Mouse (Mus musculus) lung, embryonic 14.5 days (tissue): Measurements from ENCODE around the gene Rab12. TPM values are rescaled to one million over a fixed set of nuclear protein-coding genes. Genes with fewer than 3 reads are reported as not detected.
"Not testable (repeated sequence)": the region's sequence is repeated elsewhere in the genome, so short reads cannot be mapped to it uniquely, and the experiment has no call there.

Experiments used
- ATAC-seq: fragments of 200-750 bp; cut with Nextera tagmentation; 2 replicates; pipeline ENCODE4 v1.8.0; 2017; ENCODE audit warnings: mild to moderate bottlenecking, moderate TSS enrichment, moderate library complexity; ENCODE audit not compliant: insufficient read depth
- DNase-seq: peaks from one replicate; pipeline ENCODE4 v3.0.0-alpha.2; 2015
- H3K27ac ChIP-seq: fragments of 300-500 bp; sonication (generic); 2 replicates; pipeline ENCODE4 v1.5.1; 2014; ENCODE audit warnings: low read depth, mild to moderate bottlenecking, moderate library complexity
- H3K27me3 ChIP-seq: fragments of 300-500 bp; sonication (generic); 2 replicates; pipeline ENCODE4 v1.6.1; 2014; ENCODE audit warnings: low read length, control low read depth; ENCODE audit not compliant: insufficient read depth
- H3K36me3 ChIP-seq: fragments of 300-500 bp; sonication (generic); 2 replicates; pipeline ENCODE4 v1.6.1; 2014; ENCODE audit warnings: control low read depth; ENCODE audit not compliant: insufficient read depth
- H3K4me1 ChIP-seq: fragments of 300-500 bp; sonication (generic); 2 replicates; pipeline ENCODE4 v1.6.1; 2014; ENCODE audit warnings: antibody characterized with exemption, control low read depth; ENCODE audit not compliant: insufficient read depth
- H3K4me2 ChIP-seq: fragments of 300-500 bp; sonication (generic); 2 replicates; pipeline ENCODE4 v1.6.1; 2014; ENCODE audit warnings: mild to moderate bottlenecking
- H3K4me3 ChIP-seq: fragments of 300-500 bp; sonication (generic); 2 replicates; pipeline ENCODE4 v1.5.1; 2014; ENCODE audit warnings: low read depth, low read length
- H3K9ac ChIP-seq: fragments of 300-500 bp; sonication (generic); 2 replicates; pipeline ENCODE4 v1.6.1; 2014
- H3K9me3 ChIP-seq: fragments of 300-500 bp; sonication (generic); 2 replicates; pipeline ENCODE4 v1.6.1; 2016; ENCODE audit warnings: low read depth, low read length, control low read depth
- CTCF ChIP-seq: IDR thresholded peaks from 2 replicates; pipeline ENCODE4 v1.5.1; 2016; ENCODE audit warnings: antibody characterized with exemption, low read depth
- WGBS: fragments of 180-500 bp; shearing (Covaris S2); extraction: QIAGEN DNeasy Blood & Tissue Kit; methylation state at CpG from one replicate; pipeline ENCODE4 v1.1.7; 2014; 5-methylcytosine and 5-hydroxymethylcytosine counted together
- polyA plus RNA-seq: library from polyadenylated mRNA; unstranded; fragments of >200 nt; fragmentation: Nextera tagmentation; extraction: Ambion mirVana; gene quantifications from 2 replicates; pipeline ENCODE4 v1.2.1, GENCODE M21; 2014

Gene Rab12
- polyA plus RNA-seq, 1 experiment from 2014 or later: 67.4 TPM

- 83% methylated on average over 5 of the region's 5 CpGs for WGBS
- Histone ChIP-seq H3K4me3 (no peak overlapping the region), H3K27me3 (no peaks in the 10 kb centered on the region), H3K9me3 (no peaks in the 10 kb centered on the region), H3K9ac (no peak overlapping the region), H3K27ac (no peak overlapping the region), H3K4me2 (no peak overlapping the region), H3K4me1 (no peaks in the 10 kb centered on the region), H3K36me3 (no peaks in the 10 kb centered on the region)
- DNase-seq (no peak), ATAC-seq (no peak)
- no peak for TF ChIP-seq CTCF
Measured at GRCm38 (mm10) chr17:66550486-66550885, 31.0 kb upstream of the Rab12 start.

- no peaks in the 10 kb centered on the region for H3K4me1 ChIP-seq
- no peak for DNase-seq
- no peaks in the 10 kb centered on the region for H3K9me3 ChIP-seq
- no peak overlapping the region for H3K27ac ChIP-seq
- H3K4me2 ChIP-seq: no peak overlapping the region
- no peak for ATAC-seq
- H3K36me3 ChIP-seq: no peaks in the 10 kb centered on the region
- WGBS: 91% methylated on average over 1 of the region's 1 CpGs
- TF ChIP-seq CTCF: no peak
- no peak overlapping the region for H3K4me3 ChIP-seq
- no peak overlapping the region for H3K9ac ChIP-seq
- H3K27me3 ChIP-seq: no peaks in the 10 kb centered on the region
Measured at GRCm38 (mm10) chr17:66532285-66532684, 12.8 kb upstream of the Rab12 start.

GRCm38 (mm10) chr17:66523396-66523795 is 3.9 kb upstream of the Rab12 start:
- DNase-seq: no peak
- 50% methylated on average over 5 of the region's 5 CpGs for WGBS
- no peak for TF ChIP-seq CTCF
- no peaks in the 10 kb centered on the region for H3K36me3 ChIP-seq
- H3K4me3 ChIP-seq: no peak overlapping the region
- H3K4me2 ChIP-seq: no peak overlapping the region
- H3K27ac ChIP-seq: no peak overlapping the region
- H3K9me3 ChIP-seq: no peaks in the 10 kb centered on the region
- ATAC-seq: no peak
- no peaks in the 10 kb centered on the region for H3K4me1 ChIP-seq
- no peaks in the 10 kb centered on the region for H3K27me3 ChIP-seq
- no peak overlapping the region for H3K9ac ChIP-seq

GRCm38 (mm10) chr17:66522631-66523030 is 3.1 kb upstream of the Rab12 start:
- H3K4me1 ChIP-seq, H3K4me3 ChIP-seq, H3K4me2 ChIP-seq, DNase-seq, H3K9ac ChIP-seq, H3K36me3 ChIP-seq, H3K9me3 ChIP-seq, ATAC-seq, H3K27me3 ChIP-seq, H3K27ac ChIP-seq: not testable (repeated sequence)
- 94% methylated on average over 1 of the region's 1 CpGs for WGBS

GRCm38 (mm10) chr17:66518877-66519553 is 514 bp downstream of the Rab12 start:
- H3K4me1 ChIP-seq: 0 out of 2 replicates have a peak, but pooled peaks cover 5% of the 10 kb centered on the region
- peak overlapping the region; percentile 42; the same call in 1 of the 2 replicates for H3K27ac ChIP-seq
- ATAC-seq (peak; percentile 65), DNase-seq (peak; percentile 50)
- under 1% methylated on average over 50 of the region's 57 CpGs for WGBS
- no peak for TF ChIP-seq CTCF
- H3K9ac ChIP-seq: peak overlapping the region; percentile 96
- H3K9me3 ChIP-seq: no peaks in the 10 kb centered on the region
- peak overlapping the region; percentile 99 for H3K4me3 ChIP-seq
- H3K27me3 ChIP-seq: no peaks in the 10 kb centered on the region
- no peaks in the 10 kb centered on the region; the same call in 1 of the 2 replicates for H3K36me3 ChIP-seq
- H3K4me2 ChIP-seq: peak overlapping the region; percentile 78

GRCm38 (mm10) chr17:66516953-66517352 is 2.6 kb downstream of the Rab12 start:
- ATAC-seq: no peak
- no peak overlapping the region for H3K9ac ChIP-seq
- DNase-seq: no peak
- no peak overlapping the region for H3K27ac ChIP-seq
- H3K4me3 ChIP-seq: no peak overlapping the region
- no peak overlapping the region for H3K4me2 ChIP-seq
- 81% methylated on average over 4 of the region's 4 CpGs for WGBS
- TF ChIP-seq CTCF: no peak
- H3K36me3 ChIP-seq: no peaks in the 10 kb centered on the region; the same call in 1 of the 2 replicates
- no peaks in the 10 kb centered on the region for H3K9me3 ChIP-seq
- no peaks in the 10 kb centered on the region for H3K27me3 ChIP-seq
- 0 out of 2 replicates have a peak, but pooled peaks cover 5% of the 10 kb centered on the region for H3K4me1 ChIP-seq

- H3K36me3 ChIP-seq: no peaks in the 10 kb centered on the region; the same call in 1 of the 2 replicates
- H3K27ac ChIP-seq: no peak overlapping the region
- no peak overlapping the region for H3K9ac ChIP-seq
- no peak for TF ChIP-seq CTCF
- no peaks in the 10 kb centered on the region for H3K27me3 ChIP-seq
- 86% methylated on average over 10 of the region's 10 CpGs for WGBS
- no peak for DNase-seq
- H3K4me3 ChIP-seq: no peak overlapping the region
- no peaks in the 10 kb centered on the region for H3K9me3 ChIP-seq
- ATAC-seq: no peak
- H3K4me2 ChIP-seq: no peak overlapping the region
- peaks cover 16% of the 10 kb centered on the region; the same call in 1 of the 2 replicates for H3K4me1 ChIP-seq
Measured at GRCm38 (mm10) chr17:66514288-66514995, 5.1 kb downstream of the Rab12 start.
